Mouse (Mus musculus) heart, embryonic 11.5 days (tissue): Measurements from ENCODE around the gene Suv39h2. TPM values are rescaled to one million over a fixed set of nuclear protein-coding genes. Genes with fewer than 3 reads are reported as not detected.

Experiments used
- ATAC-seq: fragments of 200-750 bp; cut with Nextera tagmentation; replicated peaks from 2 replicates; pipeline ENCODE4 v1.8.0; 2017; ENCODE audit warnings: moderate library complexity; ENCODE audit not compliant: insufficient number of reproducible peaks, low FRiP score, low TSS enrichment
- H3K27ac ChIP-seq: fragments of 300-500 bp; sonication (generic); 2 replicates; pipeline ENCODE4 v1.5.1; 2014; ENCODE audit warnings: mild to moderate bottlenecking, low read depth, low read length
- H3K27me3 ChIP-seq: fragments of 300-500 bp; sonication (generic); 2 replicates; pipeline ENCODE4 v1.6.1; 2014; ENCODE audit warnings: mild to moderate bottlenecking, low read length, mixed read lengths; ENCODE audit not compliant: control insufficient read depth, insufficient read depth
- H3K36me3 ChIP-seq: fragments of 300-500 bp; sonication (generic); 2 replicates; pipeline ENCODE4 v1.6.1; 2014; ENCODE audit warnings: mild to moderate bottlenecking, low read length, moderate library complexity, mixed read lengths; ENCODE audit not compliant: control insufficient read depth, insufficient read depth
- H3K4me1 ChIP-seq: fragments of 300-500 bp; sonication (generic); 2 replicates; pipeline ENCODE4 v1.6.1; 2014; ENCODE audit warnings: low read length; ENCODE audit not compliant: control insufficient read depth, insufficient read depth
- H3K4me2 ChIP-seq: fragments of 300-500 bp; sonication (generic); 2 replicates; pipeline ENCODE4 v1.6.1; 2014; ENCODE audit warnings: mild to moderate bottlenecking, moderate library complexity
- H3K4me3 ChIP-seq: fragments of 300-500 bp; sonication (generic); 2 replicates; pipeline ENCODE4 v1.5.1; 2014; ENCODE audit warnings: low read depth, low read length
- H3K9ac ChIP-seq: fragments of 300-500 bp; sonication (generic); 2 replicates; pipeline ENCODE4 v1.6.1; 2014; ENCODE audit warnings: mild to moderate bottlenecking, low read depth, low read length, moderate library complexity
- H3K9me3 ChIP-seq: fragments of 300-500 bp; sonication (generic); replicated peaks from 2 replicates; pipeline ENCODE4 v1.6.1; 2016; ENCODE audit warnings: low read length; ENCODE audit not compliant: control insufficient read depth
- WGBS: fragments of 180-500 bp; shearing (Covaris S2); extraction: QIAGEN DNeasy Blood & Tissue Kit; methylation state at CpG from one replicate; pipeline ENCODE4 v1.1.7; 2014; ENCODE audit not compliant: insufficient replicate concordance; 5-methylcytosine and 5-hydroxymethylcytosine counted together
- polyA plus RNA-seq: library from polyadenylated mRNA; unstranded; fragments of >200 nt; fragmentation: Nextera tagmentation; extraction: Ambion mirVana; gene quantifications from 2 replicates; pipeline ENCODE4 v1.2.1, GENCODE M21; 2014

The Suv39h2 gene
- polyA plus RNA-seq, 1 experiment from 2014 or later = 13.9 TPM

DNA sequence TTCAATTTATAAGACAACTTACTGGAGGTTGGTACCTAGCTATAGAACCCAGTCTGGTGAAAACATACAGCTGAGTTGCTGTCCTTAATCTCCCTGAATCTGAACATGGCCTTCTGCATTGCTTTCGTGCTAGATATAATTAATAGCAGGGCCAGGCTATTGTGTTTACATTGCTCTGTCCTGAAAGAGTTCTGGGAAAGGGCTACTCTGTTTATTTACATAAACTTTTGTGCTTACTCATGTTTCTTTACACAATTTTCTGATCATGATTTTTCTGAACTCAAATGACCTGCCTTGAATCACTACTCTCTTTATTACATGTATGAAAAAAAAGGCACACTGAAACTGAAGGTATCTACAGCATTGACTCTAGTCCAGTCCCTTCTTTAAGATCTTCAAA, 59.2 kb downstream of the Suv39h2 start:
- H3K27ac ChIP-seq = no peak overlapping the region
- no peak overlapping the region for H3K9ac ChIP-seq
- no peak overlapping the region for H3K4me2 ChIP-seq
- H3K4me1 ChIP-seq = peaks cover 2% of the 10 kb centered on the region; the same call in 1 of the 2 replicates
- H3K4me3 ChIP-seq = no peak overlapping the region
- no peaks in the 10 kb centered on the region for H3K36me3 ChIP-seq
- no peak for ATAC-seq
- no peaks in the 10 kb centered on the region for H3K9me3 ChIP-seq
- 61% methylated on average over 1 of the region's 1 CpGs for WGBS
- peaks cover 8% of the 10 kb centered on the region for H3K27me3 ChIP-seq

DNA sequence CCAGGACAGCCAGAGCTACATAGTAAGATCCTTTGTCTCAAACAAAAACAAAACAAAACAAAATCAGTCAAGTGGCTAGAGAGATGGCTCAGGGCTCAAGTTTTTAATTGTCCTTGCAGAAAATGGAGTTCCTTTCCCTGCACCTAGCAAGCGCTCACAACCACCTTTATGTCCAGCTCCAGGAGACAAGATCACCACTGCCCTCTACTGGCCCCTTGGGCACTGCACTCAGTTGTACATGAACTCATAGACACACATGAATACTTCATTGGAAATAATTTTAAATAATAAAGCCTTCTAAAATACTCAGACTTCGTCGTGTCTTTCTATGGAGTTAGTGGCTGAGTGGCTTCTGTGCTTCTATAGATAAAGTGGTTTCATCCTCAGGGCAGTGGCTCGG, 60.6 kb downstream of the Suv39h2 start:
- peaks cover 8% of the 10 kb centered on the region for H3K27me3 ChIP-seq
- no peak overlapping the region for H3K4me2 ChIP-seq
- H3K4me1 ChIP-seq = no peaks in the 10 kb centered on the region; the same call in 1 of the 2 replicates
- no peak for ATAC-seq
- WGBS = 33% methylated on average over 4 of the region's 4 CpGs
- H3K36me3 ChIP-seq = no peaks in the 10 kb centered on the region
- H3K9me3 ChIP-seq = no peaks in the 10 kb centered on the region
- H3K27ac ChIP-seq = no peak overlapping the region
- H3K4me3 ChIP-seq = no peak overlapping the region
- H3K9ac ChIP-seq = no peak overlapping the region

DNA sequence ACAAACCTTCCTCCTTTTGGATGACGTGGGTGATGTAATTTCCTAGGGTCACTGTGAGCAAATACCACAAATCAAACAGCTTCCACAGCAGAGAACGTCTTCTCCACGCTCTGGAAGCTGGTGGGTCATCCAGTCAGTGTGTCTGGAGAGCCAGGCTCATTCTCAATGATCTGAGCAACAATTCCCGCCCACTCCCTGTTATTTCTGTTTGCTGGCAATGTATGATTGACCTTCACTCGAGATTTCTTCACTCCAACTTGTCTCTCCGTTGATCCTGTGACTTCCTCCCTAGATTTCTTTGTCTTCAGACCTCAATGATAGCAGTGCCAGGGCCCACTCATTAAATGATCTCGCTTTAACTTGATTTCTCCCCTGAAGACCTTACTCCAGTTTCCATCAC, 67.1 kb downstream of the Suv39h2 start:
- no peaks in the 10 kb centered on the region for H3K27me3 ChIP-seq
- ATAC-seq = no peak
- no peaks in the 10 kb centered on the region for H3K36me3 ChIP-seq
- 73% methylated on average over 7 of the region's 7 CpGs for WGBS
- no peak overlapping the region for H3K9ac ChIP-seq
- H3K27ac ChIP-seq = no peak overlapping the region
- H3K4me2 ChIP-seq = no peak overlapping the region
- no peak overlapping the region for H3K4me3 ChIP-seq
- H3K9me3 ChIP-seq = no peaks in the 10 kb centered on the region
- no peaks in the 10 kb centered on the region for H3K4me1 ChIP-seq

DNA sequence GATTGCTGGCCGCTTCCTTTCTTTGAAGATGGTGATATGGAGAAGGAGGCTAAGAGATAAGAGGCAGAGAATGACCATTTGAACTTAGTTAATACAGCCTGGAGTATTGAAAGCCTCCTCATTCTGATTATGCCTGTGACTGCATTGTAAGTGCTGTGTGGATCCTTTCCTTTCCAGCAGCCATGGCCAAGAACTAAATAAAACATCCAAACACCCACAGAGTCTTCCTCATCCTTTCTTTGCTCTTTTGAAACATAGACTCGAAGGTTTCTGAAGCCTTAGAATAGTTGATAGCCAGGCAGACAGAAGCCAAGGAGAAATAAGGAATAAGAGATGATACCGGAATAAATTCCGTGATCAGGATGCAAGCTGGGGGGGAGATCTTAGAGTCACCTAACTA, 68.8 kb downstream of the Suv39h2 start:
- no peak for ATAC-seq
- no peak overlapping the region for H3K4me2 ChIP-seq
- no peaks in the 10 kb centered on the region for H3K4me1 ChIP-seq
- H3K36me3 ChIP-seq = no peaks in the 10 kb centered on the region
- no peak overlapping the region for H3K27ac ChIP-seq
- no peaks in the 10 kb centered on the region for H3K27me3 ChIP-seq
- H3K9me3 ChIP-seq = no peaks in the 10 kb centered on the region
- H3K9ac ChIP-seq = no peak overlapping the region
- WGBS = 73% methylated on average over 4 of the region's 4 CpGs
- no peak overlapping the region for H3K4me3 ChIP-seq

Other genes with a start within 250 kb of the Suv39h2 start
- 38.2 and 40.2 TPM in 2 replicates for gene Nmt2, start 190.8 kb downstream of the Suv39h2 start, polyA plus RNA-seq
- 14.4 and 16.2 TPM in 2 replicates for gene Rpp38, start 142.4 kb downstream of the Suv39h2 start, polyA plus RNA-seq
- 0.33 TPM in 1 of 2 replicates, not detected in the other for gene Acbd7, start 138.9 kb downstream of the Suv39h2 start, polyA plus RNA-seq
- not detected in 2 replicates for gene Olah, start 77.8 kb downstream of the Suv39h2 start, polyA plus RNA-seq
- gene Meig1, start 52.4 kb downstream of the Suv39h2 start, polyA plus RNA-seq = not detected in 2 replicates
- 5.2 and 5.5 TPM in 2 replicates for gene Dclre1c, start 50.9 kb downstream of the Suv39h2 start, polyA plus RNA-seq
- gene Gm45902, start 37.8 kb upstream of the Suv39h2 start, polyA plus RNA-seq = 4.4 and 5.5 TPM in 2 replicates
- 87.9 and 94.9 TPM in 2 replicates for gene Hspa14, start 37.8 kb upstream of the Suv39h2 start, polyA plus RNA-seq
- 0.34 and 0.80 TPM in 2 replicates for gene Cdnf, start 38.0 kb upstream of the Suv39h2 start, polyA plus RNA-seq
- gene Fam107b, start 95.5 kb upstream of the Suv39h2 start, polyA plus RNA-seq = 34.6 and 38.2 TPM in 2 replicates